Comparison of ENCODE assay signal across 8 mouse cellular contexts in the genomic region with DNA sequence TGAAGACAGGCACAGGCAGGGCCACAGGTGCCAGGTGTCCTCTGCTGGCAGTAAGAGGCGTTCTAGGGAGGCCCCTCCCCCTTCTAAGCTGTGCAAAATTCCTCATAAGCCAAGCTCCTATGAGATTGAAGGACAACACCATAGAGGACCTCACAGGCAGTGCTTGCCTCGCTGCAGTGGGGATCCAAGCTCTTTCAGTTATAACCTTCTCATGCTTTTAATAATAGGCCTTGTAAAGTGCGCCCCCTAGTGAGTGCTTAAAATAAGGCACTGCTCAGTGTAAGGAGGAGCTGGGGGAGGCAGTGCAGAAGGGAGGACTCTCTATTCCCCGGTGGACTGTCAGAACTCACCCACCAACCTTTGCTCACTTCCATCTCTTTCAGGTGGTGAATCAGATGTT. TPM values are rescaled to one million over a fixed set of nuclear protein-coding genes. Genes with fewer than 3 reads are reported as not detected.
DNase-seq lines count a peak whose midpoint lies in the region; ATAC-seq and TF ChIP-seq lines count a peak whose summit lies in the region.

No protein-coding gene starts in this region.

- H3K4me1 ChIP-seq in forebrain, embryonic 16.5 days (replicated peaks; ENCODE audit: control insufficient read depth, insufficient read depth, low read length), result no peaks in the 10 kb centered on the region
- peaks cover 3% of the 10 kb centered on the region; the same call in 1 of the 2 replicates for H3K4me1 ChIP-seq in hindbrain, embryonic 15.5 days (replicated peaks)
- no peaks in the 10 kb centered on the region for H3K4me1 ChIP-seq in lung, postnatal 0 days (ENCODE audit: insufficient read depth, low read depth, low read length)

- no peaks in the 10 kb centered on the region for H3K36me3 ChIP-seq in forebrain, embryonic 16.5 days (ENCODE audit: control insufficient read depth, insufficient read depth)
- no peaks in the 10 kb centered on the region for H3K36me3 ChIP-seq in hindbrain, embryonic 15.5 days
- H3K36me3 ChIP-seq in lung, postnatal 0 days (ENCODE audit: insufficient read depth, low read length), result no peaks in the 10 kb centered on the region

- no peaks in the 10 kb centered on the region for H3K9me3 ChIP-seq in forebrain, embryonic 16.5 days (ENCODE audit: control insufficient read depth, low read length)
- H3K9me3 ChIP-seq in hindbrain, embryonic 15.5 days, result no peaks in the 10 kb centered on the region
- H3K9me3 ChIP-seq in lung, postnatal 0 days (ENCODE audit: low read length), result no peaks in the 10 kb centered on the region

- TF ChIP-seq CTCF in lung, postnatal 0 days (IDR thresholded peaks at IDR 0.05), result peak; percentile 92

- H3K4me2 ChIP-seq in forebrain, embryonic 16.5 days (ENCODE audit: low read length), result no peak overlapping the region
- no peak overlapping the region for H3K4me2 ChIP-seq in hindbrain, embryonic 15.5 days
- H3K4me2 ChIP-seq in lung, postnatal 0 days (replicated peaks; ENCODE audit: low read depth, low read length), result no peak overlapping the region

- no peak for TF ChIP-seq EP300 in lung, postnatal 0 days (IDR thresholded peaks at IDR 0.05)

- 11% methylated on average over 4 of the region's 4 CpGs for WGBS in forebrain, embryonic 16.5 days
- 17% methylated on average over 4 of the region's 4 CpGs for WGBS in hindbrain, embryonic 15.5 days
- WGBS in lung, postnatal 0 days, result 5% methylated on average over 4 of the region's 4 CpGs

- DNase-seq in MN1 (ENCODE audit: low spot score), result peak; percentile 80
- DNase-seq in cerebellum, adult 11 months, result peak; percentile 76
- DNase-seq in layer of hippocampus, postnatal 14 days (ENCODE audit: low spot score in 2 of 2), result peak; percentile 77 to 88
- peak; percentile 90 for DNase-seq in lung, postnatal 0 days (ENCODE audit: low spot score)
- peak; percentile 53 for DNase-seq in ovary, postnatal 36 days (ENCODE audit: low spot score)
- DNase-seq in thymus, postnatal 10 days (ENCODE audit: low spot score in 2 of 2), result peak; percentile 63 to 85

- H3K27ac ChIP-seq in forebrain, embryonic 16.5 days (ENCODE audit: low read length), result no peak overlapping the region
- H3K27ac ChIP-seq in hindbrain, embryonic 15.5 days (replicated peaks), result no peak overlapping the region
- H3K27ac ChIP-seq in lung, postnatal 0 days (ENCODE audit: low read length), result no peak overlapping the region

- no peak overlapping the region for H3K9ac ChIP-seq in forebrain, embryonic 16.5 days (replicated peaks; ENCODE audit: low read depth, low read length)
- H3K9ac ChIP-seq in hindbrain, embryonic 15.5 days, result no peak overlapping the region
- no peak overlapping the region for H3K9ac ChIP-seq in lung, postnatal 0 days (replicated peaks; ENCODE audit: low read depth)

- H3K27me3 ChIP-seq in forebrain, embryonic 16.5 days (replicated peaks; ENCODE audit: control insufficient read depth, insufficient read depth, low read length), result no peaks in the 10 kb centered on the region
- H3K27me3 ChIP-seq in hindbrain, embryonic 15.5 days, result no peaks in the 10 kb centered on the region
- no peaks in the 10 kb centered on the region for H3K27me3 ChIP-seq in lung, postnatal 0 days (replicated peaks; ENCODE audit: insufficient read depth, low read length)

- peak; percentile 85 for ATAC-seq in forebrain, embryonic 16.5 days
- ATAC-seq in hindbrain, embryonic 15.5 days (ENCODE audit: low FRiP score, low read depth), result peak; percentile 71
- ATAC-seq in lung, postnatal 0 days, result peak; percentile 72

- no peak overlapping the region for H3K4me3 ChIP-seq in forebrain, embryonic 16.5 days (replicated peaks; ENCODE audit: low read length)
- H3K4me3 ChIP-seq in hindbrain, embryonic 15.5 days, result no peak overlapping the region
- no peak overlapping the region for H3K4me3 ChIP-seq in lung, postnatal 0 days (ENCODE audit: low read depth, low read length)

RNA-seq across cellular contexts. Expression of a gene that starts 6.1 kb away (rescaled TPM):
- polyA plus RNA-seq in forebrain, embryonic 16.5 days (2015; fragmentation: Nextera tagmentation; extraction: Ambion mirVana), result 1.5 and 1.7 TPM in 2 replicates
- polyA plus RNA-seq in hindbrain, embryonic 15.5 days (2015; fragmentation: Nextera tagmentation; extraction: Ambion mirVana), result 2.5 and 3.0 TPM in 2 replicates
- 1 to 10 TPM; 2.0 to 2.3 TPM for total RNA-seq in layer of hippocampus, postnatal 14 days (2021)
- 14.9 and 15.7 TPM in 2 replicates for polyA plus RNA-seq in lung, postnatal 0 days (2015; fragmentation: Nextera tagmentation; extraction: Ambion mirVana)

RNA-seq across cellular contexts. Expression of a gene that starts 8.2 kb away (rescaled TPM):
- polyA plus RNA-seq in forebrain, embryonic 16.5 days (2015; fragmentation: Nextera tagmentation; extraction: Ambion mirVana), result 0.30 and 1.1 TPM in 2 replicates
- polyA plus RNA-seq in hindbrain, embryonic 15.5 days (2015; fragmentation: Nextera tagmentation; extraction: Ambion mirVana), result 0.18 and 0.27 TPM in 2 replicates
- total RNA-seq in layer of hippocampus, postnatal 14 days (2021), result 1 to 10 TPM in 1 of 2 experiments, under 1 TPM in 1; 0.98 to 1.9 TPM
- polyA plus RNA-seq in lung, postnatal 0 days (2015; fragmentation: Nextera tagmentation; extraction: Ambion mirVana), result 0.47 and 0.71 TPM in 2 replicates

RNA-seq across cellular contexts. Expression of a gene that starts 12.2 kb away (rescaled TPM):
- polyA plus RNA-seq in forebrain, embryonic 16.5 days (2015; fragmentation: Nextera tagmentation; extraction: Ambion mirVana), result not detected in 2 replicates
- polyA plus RNA-seq in hindbrain, embryonic 15.5 days (2015; fragmentation: Nextera tagmentation; extraction: Ambion mirVana), result 0.31 and 0.40 TPM in 2 replicates
- total RNA-seq in layer of hippocampus, postnatal 14 days (2021), result not detected
- polyA plus RNA-seq in lung, postnatal 0 days (2015; fragmentation: Nextera tagmentation; extraction: Ambion mirVana), result not detected in 2 replicates

RNA-seq across cellular contexts. Expression of a gene that starts 20.1 kb away (rescaled TPM):
- polyA plus RNA-seq in forebrain, embryonic 16.5 days (2015; fragmentation: Nextera tagmentation; extraction: Ambion mirVana), result 34.0 and 42.1 TPM in 2 replicates
- polyA plus RNA-seq in hindbrain, embryonic 15.5 days (2015; fragmentation: Nextera tagmentation; extraction: Ambion mirVana), result 25.8 and 26.5 TPM in 2 replicates
- total RNA-seq in layer of hippocampus, postnatal 14 days (2021), result 10 to 100 TPM; 12.3 to 12.5 TPM
- polyA plus RNA-seq in lung, postnatal 0 days (2015; fragmentation: Nextera tagmentation; extraction: Ambion mirVana), result 27.0 and 28.5 TPM in 2 replicates

RNA-seq across cellular contexts. Expression of a gene that starts 20.1 kb away (rescaled TPM):
- 6.6 and 9.6 TPM in 2 replicates for polyA plus RNA-seq in forebrain, embryonic 16.5 days (2015; fragmentation: Nextera tagmentation; extraction: Ambion mirVana)
- 5.1 and 5.5 TPM in 2 replicates for polyA plus RNA-seq in hindbrain, embryonic 15.5 days (2015; fragmentation: Nextera tagmentation; extraction: Ambion mirVana)
- total RNA-seq in layer of hippocampus, postnatal 14 days (2021), result 1 to 10 TPM; 1.5 to 2.2 TPM
- 1.1 TPM in 2 replicates for polyA plus RNA-seq in lung, postnatal 0 days (2015; fragmentation: Nextera tagmentation; extraction: Ambion mirVana)
